Mouse (Mus musculus): ENCODE data around the gene Creb3l2.

DNA sequence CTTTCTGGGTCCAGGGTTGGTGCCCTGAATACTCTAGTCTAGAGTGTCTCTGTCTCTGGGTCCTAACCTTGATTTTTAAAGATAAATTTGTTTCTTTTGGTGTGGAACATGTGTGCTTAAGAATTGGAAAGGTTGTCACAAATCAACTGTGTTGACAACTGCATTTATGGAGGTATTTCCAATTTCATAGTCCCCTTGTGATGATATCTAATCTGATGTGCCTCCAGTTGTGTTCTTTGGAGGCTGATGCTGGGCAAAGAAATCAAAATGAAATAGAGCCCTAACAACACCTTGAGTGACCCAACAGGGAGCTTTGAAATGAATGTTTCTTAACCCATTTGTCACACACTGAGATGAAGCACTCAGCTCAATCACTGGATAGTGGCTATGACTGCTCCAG, 126.5 kb downstream of the Creb3l2 start:
- TF ChIP-seq CTCF (IDR thresholded peaks at IDR 0.05; ENCODE audit: low read depth) (no peak), EP300 (IDR thresholded peaks at IDR 0.05; ENCODE audit: low read depth) (no peak)

Data from heart, postnatal 0 days (tissue).